Mouse (Mus musculus): Measurements from ENCODE around the gene Adgrd1.

DNA sequence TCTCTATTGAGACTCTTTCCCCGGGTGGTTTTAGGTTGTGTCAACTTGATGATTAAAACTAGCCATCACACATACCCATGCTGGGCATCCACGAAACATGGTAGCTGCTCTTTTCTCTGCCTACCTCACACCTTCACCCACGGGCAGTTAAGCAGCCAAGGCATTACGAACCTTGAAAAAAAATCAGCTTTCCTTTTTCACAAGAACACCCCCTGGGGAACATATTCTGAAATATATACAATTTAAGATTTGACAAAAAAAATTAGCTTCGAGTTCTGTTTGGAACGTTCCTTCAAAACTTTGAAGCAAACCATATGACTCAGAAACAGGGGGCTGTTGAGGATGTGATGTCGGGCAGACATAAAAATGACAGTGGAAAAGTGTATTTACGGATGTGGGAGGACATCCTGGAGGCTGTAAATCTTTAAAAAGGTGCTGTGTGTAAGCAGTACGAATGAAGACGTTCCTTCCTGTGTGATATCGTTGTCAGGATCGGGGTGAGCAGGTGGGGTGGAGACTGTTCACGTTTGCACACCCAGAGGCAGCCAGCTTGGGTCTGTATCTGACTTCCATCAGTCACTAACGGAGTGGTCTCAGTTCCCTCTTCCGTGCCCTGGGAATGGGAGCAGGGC, 25.2 kb downstream of the Adgrd1 start:
- TF ChIP-seq CTCF (IDR thresholded peaks at IDR 0.05; ENCODE audit: low read depth, low read length) = no peak
- TF ChIP-seq POLR2A (IDR thresholded peaks at IDR 0.05; ENCODE audit: insufficient read depth, low read length) = no peak

Measured in ES-Bruce4 (cell line).